Mouse (Mus musculus) frontal cortex, postnatal 25 days (tissue): ENCODE results near the gene Plekha6.
A peak's percentile ranks its signal among the peaks of the same experiment; 100 is the strongest.

ENCODE experiments used
- DNase-seq, 2 experiments: peaks; one replicate each; pipeline ENCODE4 v3.0.0; 2022; ENCODE audit warnings: low spot score in 2 of 2

Plekha6 gene

DNA sequence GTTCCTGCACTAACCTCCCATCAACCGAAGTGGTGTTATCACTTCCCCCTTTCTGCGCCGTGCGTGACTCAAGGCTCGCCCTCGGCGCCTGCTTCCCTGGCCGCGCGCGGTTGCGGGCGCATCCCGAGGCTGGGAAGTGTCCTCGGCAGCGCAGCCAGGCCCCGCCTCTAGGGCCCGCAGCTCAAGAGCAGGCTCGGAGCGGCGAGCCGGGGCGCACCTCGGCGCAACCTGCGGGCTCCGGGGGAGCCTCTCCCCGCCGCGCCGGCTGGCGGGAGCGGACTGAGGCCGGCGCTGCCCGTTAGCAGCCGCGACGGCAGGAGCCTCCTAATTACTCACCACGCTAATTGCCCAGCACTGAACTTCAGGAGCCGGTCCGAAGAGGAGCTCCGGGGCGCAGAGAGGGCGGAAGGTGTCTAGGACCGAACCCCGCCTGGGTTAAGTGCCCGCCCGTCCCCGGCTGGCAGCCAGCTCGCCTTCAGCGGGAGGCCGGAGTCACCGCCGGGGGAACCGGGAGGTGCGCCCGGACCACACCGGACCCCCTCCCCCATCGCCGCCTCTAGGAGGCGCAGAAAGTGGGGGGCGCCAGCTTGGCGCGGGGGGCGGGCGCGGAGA, at the start of gene Plekha6:
Plekha6 (plus strand) TSS at position 391 of the 612 bp plus-strand sequence.
- no peak for DNase-seq

DNA sequence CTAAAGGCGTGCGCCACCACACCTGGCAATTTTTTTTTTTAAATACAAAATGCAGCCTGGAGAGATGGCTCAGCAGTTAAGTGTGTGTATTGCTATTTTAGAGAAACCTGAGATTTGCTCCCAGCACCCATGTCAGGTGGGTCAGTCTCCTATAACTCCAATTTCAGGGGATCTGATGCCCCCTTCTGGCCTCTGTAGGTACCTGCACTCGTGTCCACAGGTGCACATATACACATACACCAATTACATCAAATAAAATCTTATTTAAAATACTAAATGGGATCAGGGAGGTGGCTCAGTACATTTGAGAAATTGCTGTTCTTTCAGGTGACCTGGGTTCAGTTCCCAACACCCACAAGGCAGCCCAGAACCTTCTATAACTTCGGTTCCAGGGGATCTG, 47.9 kb upstream of the Plekha6 start:
- DNase-seq: no peak

DNA sequence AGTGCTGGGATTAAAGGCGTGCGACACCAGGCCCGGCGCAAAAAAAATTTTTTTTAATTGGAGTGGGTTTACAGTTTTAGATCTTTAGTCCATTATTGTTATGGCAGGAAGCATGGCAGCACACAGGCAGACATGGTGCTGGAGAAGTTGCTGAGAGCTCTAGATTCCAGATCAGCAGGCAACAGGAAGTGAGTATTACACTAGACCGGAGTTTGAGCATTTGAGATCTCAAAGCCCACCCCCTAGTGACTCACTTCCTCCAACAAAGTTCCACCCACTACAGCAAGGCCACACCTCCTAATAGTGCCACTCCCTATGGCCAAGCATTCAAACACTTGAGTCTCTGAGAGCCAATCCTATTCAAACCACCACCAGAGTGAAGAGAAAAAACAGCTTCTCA, 45.9 kb upstream of the Plekha6 start:
- no peak for DNase-seq

DNA sequence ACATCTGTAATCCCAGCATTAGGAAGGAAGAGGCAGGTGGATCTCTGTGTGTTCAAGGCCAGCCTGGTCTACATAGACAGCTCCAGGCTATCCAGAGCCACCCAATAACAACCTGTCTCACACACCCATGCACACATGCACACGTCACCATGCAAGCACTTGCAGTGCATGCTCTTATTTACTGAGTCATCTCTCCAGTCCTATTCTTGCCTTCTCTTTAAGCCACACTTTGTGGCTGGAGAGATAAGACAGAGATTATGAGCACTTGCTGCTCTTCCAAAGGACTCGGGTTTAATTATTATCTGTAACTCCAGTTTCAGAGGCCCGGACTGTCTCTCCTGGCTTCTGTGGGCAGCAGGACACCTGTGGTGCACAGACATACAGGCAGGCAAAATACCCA, 45.2 kb upstream of the Plekha6 start:
- DNase-seq: no peak

DNA sequence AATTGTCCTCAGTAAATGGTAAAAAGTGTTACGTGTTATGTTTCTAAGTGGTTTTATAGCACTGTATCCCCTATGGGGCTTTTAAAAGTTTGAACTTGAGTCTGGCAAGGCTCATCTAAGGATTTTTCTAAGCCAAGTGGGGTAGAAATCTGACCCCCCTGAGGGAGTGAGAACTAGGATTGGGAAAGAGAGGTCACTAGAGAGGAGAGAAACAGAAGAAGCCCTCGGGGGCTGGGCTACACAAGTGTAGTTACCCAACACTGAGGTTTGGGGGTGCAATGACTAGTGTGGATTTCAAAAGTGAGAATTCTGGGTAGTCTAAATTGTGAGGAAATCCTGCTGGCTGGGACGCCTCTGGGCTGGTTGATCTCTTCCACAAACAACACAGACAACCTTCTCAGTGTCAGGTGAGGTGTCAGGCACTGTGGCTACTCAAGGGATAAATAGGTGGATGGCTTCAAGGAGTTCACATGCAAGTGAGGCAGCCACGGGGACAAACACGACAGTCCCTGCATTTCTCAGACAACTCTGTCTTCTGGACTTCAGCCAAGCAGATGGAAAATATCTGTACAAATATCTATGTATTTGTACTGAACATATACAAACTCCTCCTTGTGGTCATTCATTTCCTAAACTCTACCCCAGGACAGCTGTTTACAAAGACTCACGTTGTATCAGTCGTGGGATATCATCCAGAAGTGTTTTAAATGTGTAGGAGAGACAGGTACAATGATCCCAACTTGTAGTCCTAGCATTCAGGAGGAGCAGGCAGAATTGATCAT, 43.9 kb upstream of the Plekha6 start:
- DNase-seq: no peak

DNA sequence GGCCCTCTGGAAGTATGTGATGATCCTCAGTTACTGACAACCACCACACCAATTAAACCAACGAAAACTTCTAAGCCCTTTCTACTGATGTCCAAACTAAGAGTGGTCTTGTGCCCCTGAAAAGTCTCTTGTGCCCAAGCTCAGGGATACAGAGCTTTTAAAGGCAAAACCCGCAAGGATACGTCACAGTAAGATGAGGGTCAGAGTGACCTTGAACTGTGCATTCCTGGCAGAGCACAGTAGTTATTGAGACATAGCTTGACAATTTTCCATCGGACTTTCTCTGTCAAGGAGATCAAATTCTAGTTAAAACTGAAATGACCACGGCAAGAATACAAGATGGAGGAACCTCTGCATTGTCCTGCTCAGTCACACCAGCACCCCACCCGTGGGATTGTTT, 42.8 kb upstream of the Plekha6 start:
- no peak for DNase-seq

DNA sequence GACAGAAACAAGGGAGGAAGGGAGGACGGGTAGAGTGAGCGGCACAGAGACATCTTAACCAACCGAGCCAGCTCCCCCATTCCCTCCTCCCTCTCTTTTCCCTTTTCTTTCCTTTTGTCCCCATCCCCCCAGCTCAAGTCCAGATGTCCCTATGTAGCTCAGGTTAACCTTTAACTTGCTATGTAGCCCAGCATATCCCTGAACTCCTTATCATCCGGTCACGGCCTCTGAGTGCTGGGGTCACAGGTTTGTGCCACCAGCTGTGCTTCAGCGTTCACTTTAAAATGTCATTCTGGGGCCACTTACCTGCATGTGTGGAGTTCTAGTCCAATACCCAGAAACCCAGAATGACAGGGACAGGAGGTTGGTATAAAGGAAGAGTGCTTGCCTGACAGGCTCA, 39.9 kb upstream of the Plekha6 start:
- DNase-seq: no peak

DNA sequence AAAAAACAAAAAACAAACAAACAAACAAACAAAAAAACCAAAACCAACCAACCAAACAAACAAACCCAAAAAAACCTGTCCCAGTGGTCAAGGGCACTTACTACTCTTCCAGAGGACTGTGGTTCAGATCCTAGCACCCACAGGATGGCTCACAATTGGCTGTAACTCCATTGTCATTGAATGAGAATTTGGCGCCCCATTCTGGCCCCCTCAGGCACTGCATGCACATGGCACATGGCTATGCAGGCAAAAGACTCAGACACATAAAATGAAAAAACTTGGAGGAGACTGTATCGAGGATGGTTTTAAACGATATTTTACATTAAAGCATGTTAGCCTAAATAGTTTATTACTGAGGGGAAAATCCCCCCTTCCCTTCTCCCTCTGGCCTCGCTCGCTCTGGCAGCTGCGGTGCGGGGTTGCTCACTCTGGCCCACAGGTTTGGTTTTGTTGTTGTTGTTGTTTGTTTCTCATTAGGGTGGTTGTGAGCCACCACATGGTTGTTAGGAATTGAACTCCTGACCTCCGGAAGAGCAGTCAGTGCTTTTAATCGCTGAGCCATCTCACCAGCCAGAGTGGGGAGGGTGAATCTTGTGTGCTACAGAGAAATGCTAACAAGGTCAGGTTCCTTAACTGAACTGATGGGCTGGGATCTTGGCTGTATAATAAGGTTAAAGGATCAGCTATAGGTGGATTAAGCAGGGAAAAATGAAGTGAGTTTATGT, 38.2 kb upstream of the Plekha6 start:
- DNase-seq: no peak

DNA sequence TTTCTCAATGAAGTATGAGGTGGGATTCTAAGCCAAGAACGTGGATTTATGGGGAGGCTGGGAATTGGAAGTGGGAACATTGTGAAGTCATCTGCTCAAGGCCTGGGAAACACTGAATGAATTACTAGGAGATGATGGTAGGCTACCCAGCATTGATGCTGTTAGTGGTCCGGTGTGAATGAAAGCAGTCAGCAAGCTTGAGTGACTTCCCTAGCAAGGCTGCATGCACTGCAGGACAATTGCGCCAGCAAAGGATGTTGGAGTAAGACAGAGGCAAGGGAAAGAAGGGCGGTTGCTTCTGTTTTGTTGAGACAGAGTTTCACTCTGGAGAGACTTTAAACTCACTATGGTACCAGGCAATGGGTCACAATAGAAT, 37.7 kb upstream of the Plekha6 start:
- DNase-seq: no peak

DNA sequence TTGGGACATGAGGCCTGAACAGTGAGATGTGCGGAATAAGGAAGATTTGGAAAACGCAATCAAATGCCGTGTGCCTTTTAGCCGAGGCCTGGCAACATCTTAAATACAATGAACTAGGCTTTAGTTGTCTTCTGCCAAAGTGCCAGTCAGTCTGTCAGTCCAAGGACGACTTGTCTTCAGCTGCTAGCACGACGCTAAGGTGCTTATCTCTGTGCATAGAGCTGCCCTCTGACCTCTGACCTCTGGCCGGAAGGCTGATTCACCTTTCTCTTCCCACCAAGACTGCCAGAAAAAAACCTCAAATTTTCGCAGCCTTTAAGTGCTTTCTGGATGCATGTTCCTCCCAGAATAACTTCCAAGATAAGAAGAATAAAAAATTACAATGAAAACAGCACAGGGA, 36.7 kb upstream of the Plekha6 start:
- no peak for DNase-seq

DNA sequence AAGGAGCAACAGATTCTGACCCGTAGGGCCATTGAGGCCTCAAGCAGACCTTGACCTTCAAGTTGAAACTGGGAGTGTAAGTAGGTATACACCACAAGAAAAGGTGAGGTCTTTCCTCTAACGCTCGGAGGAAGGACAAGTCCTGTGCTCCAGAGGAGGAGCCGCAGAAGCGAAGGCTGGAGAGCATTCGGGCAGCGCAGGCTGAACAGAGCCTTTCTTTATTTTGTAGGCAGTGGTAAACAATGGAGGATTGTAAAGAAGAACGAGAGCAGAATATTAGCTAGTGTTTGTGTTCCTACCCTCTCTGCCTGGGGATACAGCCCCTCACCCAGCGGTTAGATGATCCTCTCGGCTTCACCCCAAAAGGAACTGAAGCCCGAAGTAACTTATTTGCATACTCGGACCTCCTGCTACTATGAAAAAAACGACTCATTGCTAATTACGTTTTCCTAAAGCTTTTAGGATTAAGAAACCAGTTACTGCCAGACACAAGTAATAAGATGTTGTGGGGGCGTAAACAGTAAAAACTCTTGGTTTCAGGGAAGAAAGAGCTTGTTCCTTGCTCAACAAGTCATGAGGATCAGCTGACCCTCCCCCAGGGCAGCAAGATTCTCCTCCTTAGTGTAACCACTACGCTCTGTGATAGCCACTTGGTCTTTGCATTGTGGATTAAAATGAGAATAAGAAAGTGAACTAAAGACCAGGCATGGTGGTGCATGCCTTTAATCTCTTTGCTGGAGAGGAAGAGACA, 34.4 kb upstream of the Plekha6 start:
- DNase-seq: no peak

DNA sequence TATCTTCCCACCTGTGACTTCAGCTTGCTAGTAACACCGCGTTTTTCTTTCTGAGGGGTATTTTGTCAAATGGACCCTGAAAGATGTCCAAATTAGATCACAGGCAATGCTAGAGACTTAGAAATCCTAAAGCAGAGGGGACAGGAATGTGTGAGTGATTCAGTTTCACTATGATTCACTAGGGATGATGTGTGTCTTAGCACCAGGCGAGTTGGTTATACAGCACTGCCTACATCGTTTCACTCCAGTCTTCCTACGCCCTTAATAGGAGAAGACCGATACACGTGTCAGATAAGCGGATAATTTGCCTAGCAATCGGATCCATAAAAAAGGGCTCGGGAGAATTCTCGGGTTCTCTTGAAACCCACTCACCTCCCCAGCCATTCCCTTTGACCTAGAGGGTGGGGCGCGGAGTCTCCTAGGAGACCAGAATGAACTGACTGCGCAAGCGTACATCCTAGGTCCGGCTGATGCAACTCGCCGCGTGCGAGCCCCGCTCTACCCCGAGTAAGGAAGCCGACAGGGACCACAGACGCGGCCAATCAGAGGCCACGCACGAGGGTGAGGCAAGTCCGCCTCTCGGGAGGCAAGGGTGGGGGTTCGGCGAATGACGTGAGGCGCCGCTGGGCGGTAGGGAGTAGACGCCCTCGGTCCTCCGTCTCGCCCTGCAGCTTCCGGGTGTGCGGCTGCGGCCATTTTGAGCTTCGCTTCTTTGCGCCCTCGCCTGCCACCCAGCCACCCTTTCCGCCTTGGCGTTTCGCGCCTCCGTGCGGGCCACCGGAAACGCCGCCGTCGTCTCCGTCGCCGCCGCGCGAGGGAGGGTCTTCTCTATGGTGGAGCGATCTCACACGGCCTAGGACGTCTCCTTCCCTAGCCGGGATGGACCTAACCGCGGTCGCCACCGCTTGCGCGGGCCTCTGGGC, 33.1 kb upstream of the Plekha6 start, which contains the start of gene Ppp1r15b:
Ppp1r15b (plus strand) TSS at position 506 of the 923 bp plus-strand sequence.
- peak; percentile 96 to 98 for DNase-seq

DNA sequence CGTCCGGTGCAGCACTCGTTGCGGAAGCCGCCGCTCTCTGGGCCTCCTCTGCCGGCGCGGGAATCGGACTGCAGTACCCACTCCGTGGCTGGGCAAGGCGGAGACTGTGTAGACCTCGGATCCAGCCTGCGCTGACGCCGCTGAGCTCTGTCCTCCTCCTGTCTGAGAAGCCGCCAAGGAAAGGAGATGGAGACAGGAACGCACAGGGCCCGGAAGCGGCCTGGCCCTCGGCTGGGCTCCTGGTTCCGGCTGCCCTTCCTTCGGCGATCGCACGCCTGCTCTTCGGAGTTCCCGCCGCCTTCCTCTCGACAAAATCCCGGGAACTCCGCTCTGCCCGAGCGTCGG, 32.5 kb upstream of the Plekha6 start:
- DNase-seq: no peak

DNA sequence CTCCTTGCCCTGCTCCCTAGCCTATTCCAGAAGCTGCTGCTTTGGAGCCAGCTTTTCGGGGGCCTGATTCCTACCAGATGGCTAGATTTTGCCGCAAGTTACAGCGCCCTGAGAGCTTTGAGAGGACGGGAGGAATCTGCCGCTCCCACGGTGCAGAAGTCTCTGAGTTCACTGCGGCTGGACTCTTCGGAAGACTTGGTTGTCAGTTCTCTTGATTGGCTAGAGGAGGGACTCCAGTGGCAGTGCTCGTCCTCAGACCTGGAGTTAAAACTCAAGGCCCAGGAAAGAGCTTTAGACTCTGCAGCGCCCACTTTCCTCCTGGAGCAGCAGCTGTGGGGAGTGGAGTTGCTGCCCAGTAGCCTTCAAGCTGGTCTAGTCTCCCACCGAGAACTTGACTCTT, 32.1 kb upstream of the Plekha6 start:
- DNase-seq: no peak

DNA sequence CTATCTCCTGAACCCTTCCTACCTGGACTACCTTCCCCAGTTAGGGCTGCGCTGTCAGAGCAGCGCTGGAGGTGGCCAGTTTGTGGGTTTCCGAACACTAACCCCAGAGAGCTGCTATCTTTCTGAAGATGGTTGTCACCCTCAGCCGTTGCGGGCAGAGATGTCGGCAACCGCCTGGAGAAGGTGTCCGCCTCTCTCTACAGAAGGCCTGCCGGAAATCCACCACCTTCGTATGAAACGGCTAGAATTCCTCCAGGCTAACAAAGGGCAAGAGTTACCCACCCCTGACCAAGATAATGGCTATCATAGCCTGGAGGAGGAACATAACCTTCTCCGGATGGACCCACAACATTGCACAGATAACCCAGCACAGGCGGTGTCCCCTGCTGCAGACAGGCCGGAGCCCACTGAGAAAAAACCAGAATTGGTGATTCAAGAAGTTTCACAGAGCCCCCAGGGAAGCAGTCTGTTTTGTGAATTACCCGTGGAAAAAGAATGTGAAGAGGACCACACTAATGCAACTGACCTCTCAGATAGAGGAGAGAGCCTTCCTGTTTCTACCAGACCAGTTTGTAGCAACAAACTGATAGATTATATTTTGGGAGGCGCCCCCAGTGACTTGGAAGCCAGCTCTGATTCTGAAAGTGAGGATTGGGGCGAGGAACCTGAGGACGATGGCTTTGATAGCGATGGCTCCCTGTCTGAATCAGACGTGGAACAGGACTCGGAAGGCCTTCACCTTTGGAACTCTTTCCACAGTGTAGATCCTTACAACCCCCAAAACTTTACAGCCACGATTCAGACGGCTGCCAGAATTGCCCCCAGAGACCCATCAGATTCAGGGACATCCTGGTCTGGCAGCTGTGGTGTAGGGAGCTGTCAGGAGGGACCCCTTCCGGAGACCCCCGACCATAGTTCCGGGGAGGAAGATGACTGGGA, 31.4 kb upstream of the Plekha6 start:
- DNase-seq: no peak

DNA sequence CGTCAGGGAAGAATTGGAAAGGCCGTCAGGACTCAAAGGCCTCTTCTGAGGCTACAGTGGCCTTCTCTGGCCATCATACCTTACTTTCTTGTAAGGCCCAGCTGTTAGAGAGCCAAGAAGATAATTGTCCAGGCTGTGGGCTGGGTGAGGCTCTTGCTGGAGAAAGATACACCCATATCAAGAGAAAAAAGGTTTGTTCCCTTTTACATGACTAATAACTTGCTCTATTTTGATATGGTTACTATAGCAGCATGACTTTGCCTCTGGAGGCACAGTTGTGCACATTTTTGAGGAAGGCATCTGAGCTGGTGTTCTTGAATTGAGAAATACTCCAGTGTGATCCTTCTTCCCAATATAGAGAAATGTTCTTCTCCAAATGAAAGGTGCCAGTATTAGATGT, 30.6 kb upstream of the Plekha6 start:
- no peak for DNase-seq

DNA sequence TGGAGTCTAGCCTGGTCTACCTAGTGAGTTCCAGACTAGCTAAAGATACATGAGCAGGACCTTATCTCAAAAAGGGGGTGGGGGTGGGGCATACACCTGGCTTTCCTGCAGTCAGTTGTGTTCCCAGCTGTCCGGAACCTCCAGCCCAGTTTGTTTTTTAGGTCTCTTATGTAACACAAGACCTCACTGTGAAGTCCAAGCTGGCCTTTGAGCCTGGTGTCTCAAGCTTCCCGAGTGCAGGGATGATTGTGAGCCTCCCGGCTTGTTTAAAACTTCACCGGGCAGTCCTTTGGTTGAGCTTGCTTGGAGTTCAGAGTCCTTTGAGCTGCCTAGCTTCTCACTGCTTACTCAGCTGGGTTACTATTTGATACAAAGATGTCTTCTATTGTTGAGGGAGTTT, 29.9 kb upstream of the Plekha6 start:
- no peak for DNase-seq

DNA sequence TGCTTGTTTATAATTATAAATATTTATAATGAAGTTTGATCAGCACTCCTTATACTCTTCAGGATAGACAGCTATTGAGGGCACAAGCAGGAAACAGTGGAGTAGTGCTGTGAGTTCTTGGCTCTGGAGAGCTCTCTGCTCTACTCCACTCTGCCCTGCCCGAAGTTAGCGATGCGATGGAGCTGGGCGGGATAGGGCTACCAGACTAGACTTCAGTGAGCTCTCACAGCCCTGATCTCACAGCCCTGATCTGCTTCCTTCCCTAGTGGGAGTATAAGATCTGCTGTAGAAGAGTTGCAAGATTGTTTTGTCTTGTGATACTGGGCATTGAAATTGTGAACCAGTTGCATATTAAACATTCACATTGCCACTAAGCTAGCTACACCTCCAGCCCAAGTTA, 29.1 kb upstream of the Plekha6 start:
- no peak for DNase-seq

DNA sequence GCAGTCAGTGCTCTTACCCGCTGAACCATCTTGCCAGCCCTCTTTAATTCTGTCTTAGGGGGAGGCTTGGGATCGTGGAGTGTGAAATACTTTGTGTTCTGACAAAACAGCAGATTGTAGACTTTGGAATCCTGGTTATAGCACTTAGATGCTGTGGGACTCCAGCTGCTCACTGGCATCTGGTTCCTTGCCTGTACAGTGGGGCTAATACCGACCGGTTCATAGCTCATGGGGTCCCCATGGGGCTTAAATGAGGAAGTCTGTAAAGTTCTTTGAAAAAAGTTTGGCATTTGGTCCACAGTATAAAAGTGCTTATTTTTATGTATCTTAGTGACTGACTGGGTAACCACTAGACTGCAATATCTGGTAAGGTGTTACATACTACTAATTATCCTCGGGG, 28.2 kb upstream of the Plekha6 start:
- no peak for DNase-seq

DNA sequence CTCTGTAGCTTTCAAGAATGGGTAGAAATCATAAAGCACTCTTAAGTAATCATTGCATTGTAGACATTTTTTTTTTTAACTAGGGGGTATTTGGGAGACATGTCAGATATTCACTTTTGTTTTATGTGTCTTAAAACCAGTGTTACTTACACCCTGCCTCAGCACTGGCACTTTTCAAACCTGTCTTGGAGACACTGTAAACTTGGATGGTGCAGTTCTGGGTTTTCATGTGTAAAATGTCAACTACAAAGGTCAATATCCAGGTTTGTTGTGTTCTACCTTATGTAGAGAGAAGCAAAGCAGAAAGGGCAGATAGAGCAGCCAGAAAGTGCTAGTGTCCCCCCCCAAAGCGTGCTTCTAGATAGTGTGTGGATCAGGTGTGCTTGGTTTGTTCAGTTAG, 25.6 kb upstream of the Plekha6 start:
- DNase-seq: no peak
